Mouse (Mus musculus) intestine, embryonic 14.5 days (tissue): ENCODE measurements at regions not wholly inside any gene's neighbourhood (a gene's known extent, or its start where the extent isn't known, plus 50 kb on each side); places are given as distances from the start of the nearest gene placed in this dataset.

ENCODE experiments used
- ATAC-seq: fragments of 200-750 bp; cut with Nextera tagmentation; replicated peaks from 2 replicates; pipeline ENCODE4 v1.8.0; 2017; ENCODE audit warnings: low read depth, moderate number of reproducible peaks, moderate TSS enrichment, moderate library complexity; ENCODE audit not compliant: low FRiP score, low TSS enrichment
- DNase-seq: peaks from one replicate; pipeline ENCODE4 v3.0.0-alpha.2; 2018; ENCODE audit warnings: low spot score
- H3K27ac ChIP-seq: fragments of 300-500 bp; sonication (generic); 2 replicates; pipeline ENCODE4 v1.5.1; 2014; ENCODE audit warnings: low read depth, mild to moderate bottlenecking, control low read depth
- H3K27me3 ChIP-seq: fragments of 300-500 bp; sonication (generic); replicated peaks from 2 replicates; pipeline ENCODE4 v1.6.1; 2014; ENCODE audit warnings: low read length, control low read depth; ENCODE audit not compliant: control insufficient read depth, insufficient read depth
- H3K36me3 ChIP-seq: fragments of 300-500 bp; sonication (generic); 2 replicates; pipeline ENCODE4 v1.6.1; 2014; ENCODE audit warnings: low read length, control low read depth; ENCODE audit not compliant: control insufficient read depth, insufficient read depth
- H3K4me1 ChIP-seq: fragments of 300-500 bp; sonication (generic); replicated peaks from 2 replicates; pipeline ENCODE4 v1.6.1; 2014; ENCODE audit warnings: low read length, control low read depth, mixed read lengths; ENCODE audit not compliant: control insufficient read depth, insufficient read depth
- H3K4me2 ChIP-seq: fragments of 300-500 bp; sonication (generic); 2 replicates; pipeline ENCODE4 v1.6.1; 2014; ENCODE audit warnings: low read length
- H3K4me3 ChIP-seq: fragments of 300-500 bp; sonication (generic); 2 replicates; pipeline ENCODE4 v1.5.1; 2014; ENCODE audit warnings: low read depth, low read length, control low read depth, mixed read lengths
- H3K9ac ChIP-seq: fragments of 300-500 bp; sonication (generic); 2 replicates; pipeline ENCODE4 v1.6.1; 2014; ENCODE audit warnings: mild to moderate bottlenecking, low read length
- H3K9me3 ChIP-seq: fragments of 300-500 bp; sonication (generic); 2 replicates; pipeline ENCODE4 v1.6.1; 2016; ENCODE audit warnings: low read length, control low read depth; ENCODE audit not compliant: control insufficient read depth
- WGBS: fragments of 180-500 bp; shearing (Covaris S2); extraction: QIAGEN DNeasy Blood & Tissue Kit; methylation state at CpG from one replicate; pipeline ENCODE4 v1.1.7; 2014; 5-methylcytosine and 5-hydroxymethylcytosine counted together

GRCm38 (mm10) chr11:25104432-25104831 lies 1026.6 kb downstream of the Bcl11a start:
- H3K27ac ChIP-seq = no peak overlapping the region
- ATAC-seq = no peak
- WGBS = 38% methylated on average over 8 of the region's 8 CpGs

GRCm38 (mm10) chr11:25124458-25124857 lies 1046.6 kb downstream of the Bcl11a start:
- ATAC-seq (peak; percentile 84), DNase-seq (peak; percentile 52)
- Histone ChIP-seq H3K4me3 (no peak overlapping the region), H3K4me2 (no peak overlapping the region), H3K9ac (no peak overlapping the region), H3K36me3 (no peaks in the 10 kb centered on the region), H3K4me1 (peaks cover 4% of the 10 kb centered on the region; the same call in 1 of the 2 replicates), H3K9me3 (no peaks in the 10 kb centered on the region), H3K27ac (peak overlapping the region; percentile 4; the same call in 1 of the 2 replicates), H3K27me3 (no peaks in the 10 kb centered on the region)
- WGBS = 20% methylated on average over 2 of the region's 2 CpGs

More at GRCm38 (mm10) chr11:25104432-25104831, 1026.6 kb downstream of the Bcl11a start:
- Histone ChIP-seq H3K4me2 (no peak overlapping the region), H3K4me3 (no peak overlapping the region), H3K27me3 (no peaks in the 10 kb centered on the region), H3K36me3 (no peaks in the 10 kb centered on the region), H3K9ac (no peak overlapping the region), H3K9me3 (no peaks in the 10 kb centered on the region), H3K4me1 (no peaks in the 10 kb centered on the region)
- no peak for DNase-seq

- Histone ChIP-seq H3K9me3 (no peaks in the 10 kb centered on the region), H3K4me2 (no peak overlapping the region), H3K9ac (no peak overlapping the region), H3K36me3 (no peaks in the 10 kb centered on the region), H3K27me3 (no peaks in the 10 kb centered on the region), H3K27ac (no peak overlapping the region), H3K4me1 (no peaks in the 10 kb centered on the region), H3K4me3 (no peak overlapping the region)
- ATAC-seq (no peak), DNase-seq (no peak)
- 72% methylated on average over 2 of the region's 2 CpGs for WGBS
Observed at GRCm38 (mm10) chr11:25142226-25142625, 1064.4 kb downstream of the Bcl11a start.

- H3K4me3 ChIP-seq = no peak overlapping the region
- H3K27me3 ChIP-seq = no peaks in the 10 kb centered on the region
- H3K36me3 ChIP-seq = no peaks in the 10 kb centered on the region
- H3K4me2 ChIP-seq = no peak overlapping the region
- no peak for DNase-seq
- 67% methylated on average over 4 of the region's 4 CpGs for WGBS
- no peak for ATAC-seq
- H3K27ac ChIP-seq = no peak overlapping the region
- H3K9me3 ChIP-seq = no peaks in the 10 kb centered on the region
- H3K9ac ChIP-seq = no peak overlapping the region
- H3K4me1 ChIP-seq = no peaks in the 10 kb centered on the region
Observed at GRCm38 (mm10) chr11:25142833-25143232, 1065.0 kb downstream of the Bcl11a start.

GRCm38 (mm10) chr11:25147287-25147686 lies 1063.3 kb downstream of the 5730522E02Rik start:
- no peaks in the 10 kb centered on the region for H3K9me3 ChIP-seq
- no peak for DNase-seq
- no peak overlapping the region for H3K9ac ChIP-seq
- no peak overlapping the region for H3K4me3 ChIP-seq
- WGBS = 84% methylated on average over 3 of the region's 3 CpGs
- no peaks in the 10 kb centered on the region for H3K4me1 ChIP-seq
- no peak for ATAC-seq
- H3K27ac ChIP-seq = no peak overlapping the region
- no peaks in the 10 kb centered on the region for H3K36me3 ChIP-seq
- H3K27me3 ChIP-seq = no peaks in the 10 kb centered on the region
- no peak overlapping the region for H3K4me2 ChIP-seq

- Histone ChIP-seq H3K9me3 (no peaks in the 10 kb centered on the region), H3K9ac (no peak overlapping the region), H3K36me3 (no peaks in the 10 kb centered on the region), H3K27ac (no peak overlapping the region), H3K4me1 (no peaks in the 10 kb centered on the region), H3K4me2 (no peak overlapping the region), H3K27me3 (no peaks in the 10 kb centered on the region), H3K4me3 (no peak overlapping the region)
- no peak for DNase-seq
- WGBS = 30% methylated on average over 5 of the region's 5 CpGs
- ATAC-seq = no peak
Observed at GRCm38 (mm10) chr11:25156705-25157104, 1053.9 kb downstream of the 5730522E02Rik start.

- ATAC-seq (no peak), DNase-seq (no peak)
- H3K9me3 ChIP-seq = no peaks in the 10 kb centered on the region
- no peak overlapping the region for H3K27ac ChIP-seq
- no peak overlapping the region for H3K4me3 ChIP-seq
- H3K36me3 ChIP-seq = no peaks in the 10 kb centered on the region
- H3K27me3 ChIP-seq = no peaks in the 10 kb centered on the region
- H3K4me2 ChIP-seq = no peak overlapping the region
- WGBS = 43% methylated on average over 11 of the region's 11 CpGs
- H3K9ac ChIP-seq = no peak overlapping the region
- H3K4me1 ChIP-seq = no peaks in the 10 kb centered on the region
Observed at GRCm38 (mm10) chr11:25157135-25157860, 1053.3 kb downstream of the 5730522E02Rik start.

- H3K4me2 ChIP-seq = no peak overlapping the region
- no peaks in the 10 kb centered on the region for H3K36me3 ChIP-seq
- DNase-seq = no peak
- 71% methylated on average over 3 of the region's 3 CpGs for WGBS
- no peak overlapping the region for H3K4me3 ChIP-seq
- no peaks in the 10 kb centered on the region for H3K4me1 ChIP-seq
- no peaks in the 10 kb centered on the region for H3K9me3 ChIP-seq
- no peaks in the 10 kb centered on the region for H3K27me3 ChIP-seq
- no peak for ATAC-seq
- no peak overlapping the region for H3K27ac ChIP-seq
- H3K9ac ChIP-seq = no peak overlapping the region
Observed at GRCm38 (mm10) chr11:25157861-25158245, 1052.7 kb downstream of the 5730522E02Rik start.

- Histone ChIP-seq H3K9ac (no peak overlapping the region), H3K4me1 (no peaks in the 10 kb centered on the region), H3K4me2 (no peak overlapping the region), H3K4me3 (no peak overlapping the region), H3K27me3 (no peaks in the 10 kb centered on the region), H3K27ac (no peak overlapping the region), H3K9me3 (no peaks in the 10 kb centered on the region), H3K36me3 (no peaks in the 10 kb centered on the region)
- DNase-seq = no peak
- no peak for ATAC-seq
- WGBS = 85% methylated on average over 1 of the region's 1 CpGs
Observed at GRCm38 (mm10) chr11:25158884-25159283, 1051.7 kb downstream of the 5730522E02Rik start.
